Mouse (Mus musculus): Measurements from ENCODE around the gene Gdf3.

DNA sequence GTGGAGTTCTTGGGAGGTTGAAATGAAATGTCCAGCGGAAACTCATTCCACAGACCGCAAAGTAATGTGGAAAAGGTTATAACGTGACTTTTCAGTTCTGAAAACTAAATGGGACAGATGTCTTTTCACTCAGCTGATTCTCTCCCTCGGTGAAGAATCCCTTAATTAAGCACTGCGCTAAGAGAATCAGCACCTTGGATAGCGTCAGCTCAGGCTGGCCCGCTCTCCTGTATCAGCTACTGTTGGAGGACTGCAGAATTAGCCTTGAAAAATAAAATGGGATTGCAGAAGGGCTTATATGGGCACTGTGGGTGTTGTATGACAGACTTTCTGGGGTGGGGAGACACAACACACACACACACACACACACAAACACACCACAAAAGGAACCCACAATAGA, 49.7 kb upstream of the Gdf3 start:
- TF ChIP-seq CTCF (IDR thresholded peaks at IDR 0.05; ENCODE audit: low read depth, low read length) (no peak), POLR2A (IDR thresholded peaks at IDR 0.05; ENCODE audit: extremely low read depth, insufficient read depth, low read length) (no peak)
